Mouse (Mus musculus) thymus, adult 2 months (tissue): ENCODE results near the gene Mpo.

ENCODE experiments used
- CTCF ChIP-seq: fragments of 200-500 bp; IDR thresholded peaks from 2 replicates; pipeline ENCODE4 v1.5.1; 2012; ENCODE audit warnings: mild to moderate bottlenecking, control low read depth, low read length, moderate library complexity, borderline replicate concordance; ENCODE audit not compliant: control insufficient read depth, poor library complexity, insufficient read depth; ENCODE audit errors: extremely low read depth
- POLR2A ChIP-seq: fragments of 200-500 bp; IDR thresholded peaks from 2 replicates; pipeline ENCODE4 v1.6.1; 2012; ENCODE audit warnings: mild to moderate bottlenecking, low read length, control low read depth, moderate library complexity; ENCODE audit not compliant: control insufficient read depth, poor library complexity, insufficient read depth; ENCODE audit errors: extremely low read depth

DNA sequence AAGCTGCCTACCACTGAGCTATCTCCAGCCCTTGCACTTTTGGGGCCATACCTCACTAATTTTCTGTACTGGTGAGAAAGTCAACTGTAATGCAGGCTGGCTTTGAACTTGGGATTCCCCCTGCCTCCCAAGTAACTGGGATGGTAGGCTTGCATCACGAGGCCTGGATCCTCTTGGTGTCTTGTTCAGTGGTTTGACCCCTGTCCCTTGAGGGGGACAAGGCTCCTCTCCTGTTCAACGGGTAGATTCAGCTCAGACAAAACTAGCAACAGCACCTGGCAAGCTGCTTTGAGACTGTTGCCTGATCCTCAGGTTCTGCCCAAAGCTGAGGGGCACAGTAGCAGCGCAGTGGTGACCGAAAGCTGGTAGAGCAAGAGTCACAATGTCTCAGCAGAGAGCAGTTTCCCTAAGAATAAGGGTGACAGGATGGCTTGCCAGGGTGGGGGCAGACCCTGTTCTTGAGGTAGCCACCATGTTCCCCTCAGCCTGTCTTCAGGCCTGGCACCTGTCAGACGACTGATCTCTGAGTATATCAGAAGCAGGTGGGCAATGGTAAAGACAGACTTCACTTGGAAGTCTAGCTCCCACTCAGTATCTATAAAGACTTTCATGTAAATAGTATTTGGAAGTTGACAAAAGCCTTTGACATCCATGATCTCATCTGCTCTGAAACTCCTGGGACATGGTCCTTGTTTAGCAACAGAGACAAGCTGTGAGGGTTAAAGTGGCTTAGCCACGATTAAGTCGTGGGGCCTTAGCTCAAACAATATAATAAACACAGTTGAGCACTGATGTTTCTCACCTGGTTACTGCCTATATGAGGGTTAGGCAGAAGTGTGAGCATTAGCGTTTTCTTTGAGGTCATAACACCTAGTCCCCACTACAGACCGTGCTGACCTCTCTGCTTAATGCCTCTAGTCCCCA, 47.5 kb upstream of the Mpo start:
- TF ChIP-seq POLR2A (no peak), CTCF (no peak)
